Mouse (Mus musculus) frontal cortex, adult 2 months (tissue): ENCODE results near the gene Prdx5. TPM values are rescaled to one million over a fixed set of nuclear protein-coding genes. Genes with fewer than 3 reads are reported as not detected.
"Not testable (repeated sequence)": the region's sequence is repeated elsewhere in the genome, so short reads cannot be mapped to it uniquely, and the experiment has no call there.

Experiments used
- DNase-seq, 2 experiments: peaks; one replicate each; pipeline ENCODE4 v3.0.0; 2022; ENCODE audit warnings: low spot score in 1 of 2; ENCODE audit errors: extremely low spot score in 1 of 2
- polyA plus RNA-seq: library from polyadenylated mRNA; depleted of rRNA; stranded (reverse); fragments of >200 nt; gene quantifications from 2 replicates; pipeline ENCODE4 v1.2.3, GENCODE M21; 2012

The Prdx5 gene
- polyA plus RNA-seq, 1 experiment, result 322 TPM

DNA sequence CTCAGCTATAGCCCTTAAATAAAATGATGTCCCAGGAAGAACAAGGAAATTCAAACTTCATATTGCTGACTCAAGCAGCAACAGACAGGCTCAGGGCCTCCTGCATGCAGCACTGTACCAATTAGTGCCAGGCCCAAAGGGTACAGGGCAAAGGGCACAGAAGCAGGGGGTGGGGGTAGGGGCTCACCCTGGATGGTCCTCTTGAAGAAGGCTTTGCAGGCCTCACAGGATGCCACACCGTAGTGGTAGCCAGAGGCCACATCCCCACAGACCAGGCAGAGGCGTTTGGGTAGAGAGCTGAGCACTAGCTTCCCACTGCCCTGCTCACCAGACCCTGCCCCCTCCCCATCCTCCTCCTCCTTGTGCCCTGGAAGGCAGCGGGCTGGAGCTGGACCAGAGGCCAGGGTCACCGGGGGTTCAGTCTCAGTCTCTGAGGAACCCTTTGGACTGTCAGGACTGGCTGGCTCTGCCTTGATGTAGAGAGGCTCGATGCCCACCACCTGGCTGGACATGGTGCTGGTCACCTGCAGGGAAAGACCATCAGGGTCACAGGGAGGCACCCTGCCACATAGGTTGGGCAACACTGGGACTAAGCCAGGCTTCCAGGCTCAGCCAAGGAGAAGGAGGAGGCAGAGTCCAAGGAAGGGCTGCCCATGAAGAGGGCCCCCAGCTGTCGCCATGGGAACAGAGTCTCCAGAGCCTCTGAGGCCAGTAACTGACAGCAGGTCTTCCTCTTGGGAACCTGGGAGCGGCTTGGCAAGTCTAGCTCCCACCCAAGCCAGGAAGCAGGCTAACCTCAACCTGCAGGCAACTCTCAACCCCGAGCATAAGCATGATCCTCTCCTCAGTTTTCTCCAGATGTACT, 10.2 kb upstream of the Prdx5 start:
- no peak for DNase-seq

DNA sequence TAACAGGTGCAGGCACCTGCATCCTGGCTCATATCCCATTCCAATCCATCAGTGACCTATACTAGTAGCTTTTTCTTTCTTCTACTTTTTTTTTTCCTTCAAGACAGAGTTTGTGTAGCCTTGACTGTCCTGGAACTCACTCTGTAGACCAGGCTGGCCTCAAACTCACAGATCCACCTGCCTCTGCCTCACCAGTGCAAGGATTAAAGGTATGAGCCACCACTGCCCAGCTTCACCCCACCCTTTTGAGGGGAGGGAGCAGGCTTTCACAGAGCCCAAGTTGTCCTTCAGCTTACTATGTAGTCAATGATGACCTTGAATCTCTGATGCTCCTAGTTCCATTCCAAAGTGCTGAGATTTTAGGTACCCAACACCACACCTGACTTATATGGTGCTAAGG, 9.5 kb upstream of the Prdx5 start:
- DNase-seq, result no peak

- no peak for DNase-seq
Observed at GRCm38 (mm10) chr19:6918321-6918720, 8.4 kb upstream of the Prdx5 start.

GRCm38 (mm10) chr19:6916496-6916895, 6.6 kb upstream of the Prdx5 start:
- DNase-seq, result no peak

GRCm38 (mm10) chr19:6915276-6915675, 5.4 kb upstream of the Prdx5 start:
- DNase-seq, result no peak

GRCm38 (mm10) chr19:6914540-6914939, 4.6 kb upstream of the Prdx5 start:
- DNase-seq, result no peak

DNA sequence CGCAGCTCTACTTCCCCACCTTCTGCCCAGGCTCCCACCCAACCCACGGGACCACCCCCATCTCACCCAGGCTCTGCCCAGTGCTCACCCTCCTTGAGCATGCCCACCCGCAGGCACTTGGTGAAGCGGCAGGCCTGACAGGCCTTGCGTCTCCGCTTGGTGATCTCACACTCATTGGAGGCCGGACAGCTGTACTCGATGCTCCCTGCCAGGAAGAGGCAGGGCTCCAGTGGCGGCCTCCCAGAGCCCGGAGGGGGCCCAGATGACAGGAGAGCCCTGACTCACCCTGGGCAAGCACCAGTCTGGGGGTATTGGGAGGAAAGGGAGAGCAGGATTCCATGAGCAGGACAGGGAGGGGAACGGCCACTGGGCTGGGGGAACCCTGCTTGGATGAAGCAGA, 4.1 kb upstream of the Prdx5 start:
- no peak for DNase-seq

DNA sequence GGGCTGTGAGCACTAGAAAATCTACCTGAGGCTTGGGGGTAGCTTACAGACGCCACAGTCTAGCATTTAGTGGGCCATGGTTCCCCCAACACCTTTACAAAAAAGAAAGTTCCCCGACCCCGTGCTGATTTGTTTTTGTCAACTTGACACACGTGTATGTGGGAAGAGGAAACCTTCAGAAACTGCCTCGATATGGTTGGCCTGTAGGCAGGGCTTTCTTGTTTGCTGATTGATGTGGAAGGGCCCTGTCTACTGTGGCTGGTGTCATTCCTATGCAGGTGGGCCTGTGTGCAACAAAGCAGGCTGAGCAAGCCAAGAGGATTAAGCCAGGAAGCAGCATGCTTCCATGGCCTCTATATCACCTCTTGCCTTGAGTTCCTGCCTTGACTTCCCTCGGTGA, 3.1 kb upstream of the Prdx5 start:
- no peak for DNase-seq

- no peak for DNase-seq
Observed at GRCm38 (mm10) chr19:6912205-6912970, 2.5 kb upstream of the Prdx5 start.

DNA sequence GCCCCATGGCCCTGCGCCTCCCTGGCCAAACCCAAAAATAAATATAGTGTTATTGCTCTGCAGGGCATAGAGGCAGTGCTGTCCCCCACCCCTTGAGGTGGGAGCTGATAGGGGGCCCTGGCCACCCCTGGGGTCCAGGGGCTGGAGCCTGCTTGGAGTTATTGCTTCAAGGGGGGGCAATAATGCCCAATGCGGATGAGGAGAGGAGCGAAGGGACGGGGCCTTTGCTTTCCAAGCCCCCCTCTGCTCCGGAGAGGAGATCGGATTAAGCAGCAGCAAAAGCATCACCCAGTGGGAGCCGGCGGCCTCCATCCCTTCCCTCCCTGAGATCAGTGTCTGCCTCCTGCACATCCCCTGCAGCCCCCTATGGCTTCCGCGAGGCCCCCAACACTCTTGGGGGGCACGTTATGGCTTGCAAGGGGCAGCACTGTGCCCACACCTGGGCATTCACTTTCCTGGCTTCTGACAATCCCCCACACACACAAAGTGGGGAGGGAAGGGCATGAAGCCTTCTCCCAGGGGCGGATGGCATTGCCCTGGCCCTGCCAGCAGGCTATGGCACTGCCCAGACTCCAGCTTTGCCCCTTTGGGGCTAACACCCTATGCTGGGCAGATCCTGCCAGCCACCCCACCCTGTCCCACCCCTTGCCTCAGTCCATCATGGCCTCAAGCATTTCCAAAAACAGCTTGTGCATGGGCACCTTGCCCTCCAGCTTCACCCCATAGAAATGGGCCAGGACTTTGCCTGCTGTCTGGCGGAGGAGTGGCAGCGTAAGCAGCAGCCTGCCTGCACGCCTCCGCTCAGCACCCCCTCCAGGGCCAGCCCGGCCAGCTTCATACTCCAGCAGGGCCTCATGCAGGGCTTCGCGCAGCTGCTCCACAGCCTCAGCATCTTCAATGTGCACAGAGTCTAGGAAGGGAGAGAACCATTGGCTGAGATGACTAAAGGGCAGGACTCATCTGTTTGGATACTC, 1.5 kb upstream of the Prdx5 start:
- no peak for DNase-seq

- DNase-seq, result not testable (repeated sequence)
Observed at GRCm38 (mm10) chr19:6910306-6910705, 400 bp upstream of the Prdx5 start.

DNA sequence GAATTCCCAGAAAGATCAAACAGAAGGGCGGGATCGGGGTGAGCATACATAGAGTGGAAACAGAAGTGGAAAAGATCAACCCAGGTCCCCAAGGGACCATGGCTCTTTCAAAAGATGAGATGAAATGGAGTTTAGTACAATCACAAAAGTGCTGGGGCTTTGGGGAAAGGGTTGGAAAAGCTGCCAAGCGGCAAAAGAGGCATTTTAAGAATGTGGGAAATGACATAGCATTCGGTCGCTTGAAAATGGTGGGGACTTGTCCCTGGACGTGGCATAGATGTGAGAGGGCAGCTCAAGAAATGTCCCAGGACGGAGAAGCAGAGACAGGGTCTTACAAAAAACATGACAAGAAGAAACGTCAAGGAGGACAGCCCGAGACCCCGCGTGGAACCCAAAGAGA, 885 bp downstream of the Prdx5 start:
- no peak for DNase-seq

DNA sequence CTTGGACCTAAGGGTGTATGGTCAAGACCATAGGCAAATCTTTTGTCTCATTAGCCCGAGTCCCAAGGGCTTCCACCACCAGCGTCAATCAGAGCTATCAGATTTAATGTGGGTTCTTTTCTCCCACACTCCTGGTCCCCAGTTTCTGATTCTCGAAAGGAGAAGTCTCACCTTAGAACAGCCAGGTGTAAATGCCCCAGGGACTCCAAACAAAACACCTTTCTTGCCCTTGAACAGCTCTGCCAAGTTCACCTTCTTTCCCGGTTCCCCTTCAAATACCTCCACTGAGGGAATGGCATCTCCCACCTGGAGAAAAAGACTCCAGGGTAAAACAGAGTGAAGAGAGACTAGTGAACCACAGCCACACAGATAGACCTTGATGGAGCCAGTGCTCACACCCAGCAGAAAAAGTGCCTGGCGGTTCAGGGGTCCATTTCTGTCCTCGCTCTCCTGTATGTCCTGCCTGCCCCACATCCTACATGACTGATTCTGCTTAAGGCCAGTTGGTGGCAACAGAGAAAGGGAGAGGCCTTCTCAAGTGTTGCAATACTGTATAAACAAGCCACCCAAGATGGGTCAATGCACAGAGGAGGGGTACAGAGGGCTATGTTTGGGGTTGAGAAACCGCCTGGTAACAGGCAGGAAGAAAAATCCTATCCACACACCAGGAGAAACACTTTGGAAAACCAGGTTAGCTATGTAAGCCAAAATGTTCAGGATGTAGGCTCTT, 1.9 kb downstream of the Prdx5 start:
- DNase-seq, result no peak

DNA sequence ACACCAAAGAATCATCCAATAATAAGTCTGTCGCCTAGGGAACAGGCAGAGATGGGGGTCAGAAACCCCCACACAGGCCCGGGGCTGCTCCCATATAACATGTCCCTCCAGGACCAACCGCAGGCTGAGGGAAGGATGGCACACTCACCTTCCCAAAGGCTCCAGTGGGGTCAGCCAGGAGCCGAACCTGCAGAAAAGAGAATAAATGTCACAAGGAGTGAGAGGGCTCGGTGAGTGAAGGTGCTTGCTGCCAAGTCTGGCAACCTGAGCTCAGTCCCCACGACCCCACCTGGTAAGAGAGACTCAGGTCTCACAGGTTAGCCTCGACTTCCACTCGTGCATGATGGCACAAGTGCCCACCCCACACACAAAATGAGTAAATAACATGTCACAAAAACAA, 2.8 kb downstream of the Prdx5 start:
- DNase-seq, result no peak

GRCm38 (mm10) chr19:6906199-6906598, 3.7 kb downstream of the Prdx5 start:
- no peak for DNase-seq

DNA sequence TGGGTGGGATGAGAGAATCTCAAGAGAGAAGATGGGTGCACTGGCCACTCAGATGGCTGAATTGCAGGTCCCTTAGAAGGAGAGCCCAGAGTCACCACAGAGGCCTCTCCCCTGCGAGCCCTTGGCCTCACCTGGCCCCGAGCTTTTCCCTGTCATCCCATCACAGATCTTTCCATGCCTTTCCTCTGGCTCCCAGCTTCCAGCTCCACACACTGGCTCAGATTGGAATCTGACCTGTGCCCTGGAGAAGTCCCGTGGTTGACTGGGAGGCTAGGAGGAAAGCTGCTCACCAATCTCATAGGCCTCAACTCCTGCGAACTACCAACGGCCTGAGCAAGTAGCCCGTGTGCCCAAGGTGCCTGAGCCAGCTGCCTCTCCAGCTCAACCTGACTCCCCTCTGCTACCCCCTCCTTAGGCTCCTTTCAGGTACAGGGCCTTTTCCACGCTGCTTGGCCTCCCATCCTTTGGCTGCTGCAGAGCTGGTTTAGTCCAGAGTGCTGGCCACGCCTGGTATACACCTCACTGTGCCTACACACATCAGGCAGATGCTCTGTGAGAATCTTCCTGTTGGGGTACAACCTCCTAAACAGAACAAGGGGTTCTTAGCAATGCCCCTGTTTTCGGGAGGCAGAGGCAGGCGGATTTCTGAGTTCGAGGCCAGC, 4.3 kb downstream of the Prdx5 start:
- no peak for DNase-seq

- DNase-seq, result no peak
Observed at GRCm38 (mm10) chr19:6904846-6905245, 5.1 kb downstream of the Prdx5 start.

GRCm38 (mm10) chr19:6903031-6903430, 6.9 kb downstream of the Prdx5 start:
- DNase-seq, result no peak

DNA sequence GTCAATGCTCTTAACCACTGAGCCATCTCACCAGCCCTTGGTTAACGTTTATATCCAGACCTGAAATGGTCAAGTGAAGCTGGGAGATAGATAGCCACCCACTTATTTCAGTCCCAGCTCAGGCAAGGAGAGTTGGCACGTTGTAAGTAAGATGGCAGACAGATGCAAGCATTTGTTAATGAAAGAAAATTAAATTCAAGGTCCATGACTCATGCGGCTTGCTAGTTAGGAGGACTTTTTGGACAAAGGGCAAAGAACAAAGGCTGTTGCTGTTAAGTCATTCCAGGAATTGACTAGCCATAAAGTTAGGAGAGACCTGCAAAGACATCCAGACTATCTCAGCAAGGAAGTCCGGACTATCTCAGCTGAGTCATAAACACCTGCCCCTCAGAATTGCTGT, 10.3 kb downstream of the Prdx5 start:
- DNase-seq, result no peak
